Mouse (Mus musculus) brain, embryonic 14.5 days (tissue): ENCODE data around the gene Gpr108.

Experiments
- CTCF ChIP-seq: fragments of 200-500 bp; IDR thresholded peaks from 2 replicates; pipeline ENCODE4 v1.5.1; 2012; ENCODE audit warnings: inconsistent platforms, mild to moderate bottlenecking, moderate library complexity, borderline replicate concordance; ENCODE audit not compliant: insufficient read depth, insufficient read length; ENCODE audit errors: extremely low read depth
- POLR2A ChIP-seq: fragments of 200-500 bp; IDR thresholded peaks from 2 replicates; pipeline ENCODE4 v1.6.1; 2012; ENCODE audit warnings: mild to moderate bottlenecking, inconsistent platforms, borderline replicate concordance; ENCODE audit not compliant: poor library complexity, insufficient read depth, insufficient read length, severe bottlenecking; ENCODE audit errors: extremely low read depth

DNA sequence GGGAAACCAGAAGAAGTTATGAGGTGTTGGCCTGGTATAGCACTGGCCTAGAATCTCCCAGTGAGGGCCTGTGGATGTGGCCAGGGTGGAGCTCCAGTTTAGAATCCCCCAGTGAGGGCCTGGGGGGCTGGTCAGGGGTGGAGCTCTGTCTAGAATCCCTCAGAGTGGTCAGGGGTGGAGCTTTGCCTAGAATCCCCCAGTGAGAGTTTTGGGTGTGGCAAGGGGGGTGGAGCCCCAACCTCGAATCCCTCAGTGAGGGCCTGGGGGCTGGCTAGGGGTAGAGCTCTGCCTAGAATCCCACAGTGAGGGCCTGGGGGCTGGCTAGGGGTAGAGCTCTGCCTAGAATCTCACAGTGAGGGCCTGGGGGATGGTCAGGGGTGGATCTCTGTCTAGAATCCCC lies 13.6 kb upstream of the Gpr108 start:
- TF ChIP-seq POLR2A (no peak), CTCF (no peak)
